Mouse (Mus musculus) MEL (cell line): ENCODE data around the gene Pik3ip1. TPM values are rescaled to one million over a fixed set of nuclear protein-coding genes. Genes with fewer than 3 reads are reported as not detected.

Experiments
- DNase-seq: peaks from one replicate; pipeline ENCODE4 v3.0.0; 2011; ENCODE audit warnings: low read depth, low spot score
- H3K27ac ChIP-seq: 2 replicates; pipeline ENCODE4 v1.5.1; 2012; ENCODE audit warnings: low read depth, mild to moderate bottlenecking, control low read depth, low read length, moderate library complexity; ENCODE audit not compliant: control insufficient read depth
- H3K27me3 ChIP-seq, 2 experiments: fragments of 150-350 bp in 1 of 2; sonication (generic) in 1 of 2; 2 replicates each; pipeline ENCODE4 v1.6.1; 2012; ENCODE audit warnings: low read length in 2 of 2, mild to moderate bottlenecking in 2 of 2, improper control_type of control experiment in 1 of 2, moderate library complexity in 1 of 2; ENCODE audit not compliant: insufficient read depth in 2 of 2, control insufficient read depth in 1 of 2
- H3K36me3 ChIP-seq, 2 experiments: 2 replicates each; pipeline ENCODE4 v1.6.1; 2012 to 2014; ENCODE audit warnings: low read length in 2 of 2, improper control_type of control experiment in 1 of 2, inconsistent platforms in 1 of 2, mild to moderate bottlenecking in 1 of 2; ENCODE audit not compliant: insufficient read depth in 2 of 2, control insufficient read depth in 1 of 2
- H3K4me1 ChIP-seq, 2 experiments: fragments of 150-350 bp in 1 of 2; sonication (generic) in 1 of 2; 2 replicates each; pipeline ENCODE4 v1.6.1; 2012; ENCODE audit warnings: low read length in 2 of 2, improper control_type of control experiment in 1 of 2, mild to moderate bottlenecking in 1 of 2; ENCODE audit not compliant: insufficient read depth in 2 of 2, control insufficient read depth in 1 of 2
- H3K4me3 ChIP-seq, 2 experiments: fragments of 150-350 bp in 1 of 2; sonication (generic) in 1 of 2; 2 replicates each; pipeline ENCODE4 v1.5.1; 2012; ENCODE audit warnings: low read depth in 2 of 2, low read length in 2 of 2, mild to moderate bottlenecking in 2 of 2, moderate library complexity in 2 of 2, control low read depth in 1 of 2, improper control_type of control experiment in 1 of 2; ENCODE audit not compliant: control insufficient read depth in 1 of 2, insufficient read depth in 1 of 2
- H3K79me2 ChIP-seq: 2 replicates; pipeline ENCODE4 v1.6.1; 2012; ENCODE audit warnings: mild to moderate bottlenecking, low read length, moderate library complexity; ENCODE audit not compliant: control insufficient read depth, poor library complexity, insufficient read depth
- H3K9ac ChIP-seq: 2 replicates; pipeline ENCODE4 v1.6.1; 2012; ENCODE audit warnings: low read depth, mild to moderate bottlenecking, control low read depth, low read length, moderate library complexity; ENCODE audit not compliant: control insufficient read depth, poor library complexity, severe bottlenecking
- H3K9me3 ChIP-seq: fragments of 150-350 bp; sonication (generic); replicated peaks from 2 replicates; pipeline ENCODE4 v1.6.1; 2012; ENCODE audit warnings: mild to moderate bottlenecking, low read length, improper control_type of control experiment, moderate library complexity; ENCODE audit not compliant: insufficient read depth
- BHLHE40 ChIP-seq: IDR thresholded peaks from 2 replicates; pipeline ENCODE4 v1.6.1; 2012; ENCODE audit warnings: low read depth, mild to moderate bottlenecking, inconsistent platforms, low read length, improper control_type of control experiment, borderline replicate concordance
- CTCF ChIP-seq, 3 experiments: IDR thresholded peaks in 2 of 3; conservative IDR thresholded peaks in 1 of 3; 2 replicates each; pipeline ENCODE4 v1.5.1; 2011 to 2012; ENCODE audit warnings: low read length in 3 of 3, low read depth in 2 of 3, mild to moderate bottlenecking in 2 of 3, improper control_type of control experiment in 1 of 3, inconsistent platforms in 1 of 3, mixed read lengths in 1 of 3, moderate library complexity in 1 of 3; ENCODE audit not compliant: control insufficient read depth in 1 of 3, insufficient read depth in 1 of 3, poor library complexity in 1 of 3, severe bottlenecking in 1 of 3
- E2F4 ChIP-seq: IDR thresholded peaks from 2 replicates; pipeline ENCODE4 v1.6.1; 2011; ENCODE audit warnings: low read depth, low read length, improper control_type of control experiment, borderline replicate concordance
- ELF1 ChIP-seq: IDR thresholded peaks from 2 replicates; pipeline ENCODE4 v1.6.1; 2014; ENCODE audit warnings: low read depth, mild to moderate bottlenecking, inconsistent platforms, low read length, improper control_type of control experiment, moderate library complexity
- EP300 ChIP-seq, 2 experiments: IDR thresholded peaks; 2 replicates each; pipeline ENCODE4 v1.6.1; 2011; ENCODE audit warnings: improper control_type of control experiment in 2 of 2, low read length in 2 of 2, low read depth in 1 of 2, mild to moderate bottlenecking in 1 of 2
- ETS1 ChIP-seq: IDR thresholded peaks from 2 replicates; pipeline ENCODE4 v1.6.1; 2012; ENCODE audit warnings: low read depth, mild to moderate bottlenecking, inconsistent platforms, low read length, improper control_type of control experiment, moderate library complexity
- GABPA ChIP-seq: IDR thresholded peaks from 2 replicates; pipeline ENCODE4 v1.6.1; 2012; ENCODE audit warnings: low read depth, mild to moderate bottlenecking, inconsistent platforms, low read length, improper control_type of control experiment, moderate library complexity
- HCFC1 ChIP-seq: IDR thresholded peaks from 2 replicates; pipeline ENCODE4 v1.6.1; 2012; ENCODE audit warnings: low read depth, mild to moderate bottlenecking, inconsistent platforms, low read length, improper control_type of control experiment, moderate library complexity
- MAX ChIP-seq: IDR thresholded peaks from 2 replicates; pipeline ENCODE4 v1.6.1; 2011; ENCODE audit warnings: low read length, improper control_type of control experiment
- MAZ ChIP-seq: IDR thresholded peaks from 2 replicates; pipeline ENCODE4 v1.6.1; 2012; ENCODE audit warnings: low read depth, mild to moderate bottlenecking, inconsistent platforms, low read length, improper control_type of control experiment
- MEF2A ChIP-seq: IDR thresholded peaks from 2 replicates; pipeline ENCODE4 v1.6.1; 2014; ENCODE audit warnings: low read depth, mild to moderate bottlenecking, inconsistent platforms, low read length, improper control_type of control experiment; ENCODE audit not compliant: poor library complexity, insufficient replicate concordance, severe bottlenecking; ENCODE audit errors: extremely low read depth
- MXI1 ChIP-seq: IDR thresholded peaks from 2 replicates; pipeline ENCODE4 v1.6.1; 2011; ENCODE audit warnings: mild to moderate bottlenecking, low read depth, low read length, improper control_type of control experiment
- MYC ChIP-seq: IDR thresholded peaks from 2 replicates; pipeline ENCODE4 v1.6.1; 2011; ENCODE audit warnings: low read depth, mild to moderate bottlenecking, low read length, improper control_type of control experiment, moderate library complexity
- NELFE ChIP-seq: IDR thresholded peaks from 2 replicates; pipeline ENCODE4 v1.6.1; 2011; ENCODE audit warnings: low read depth, low read length, improper control_type of control experiment
- NRF1 ChIP-seq: IDR thresholded peaks from 2 replicates; pipeline ENCODE4 v1.6.1; 2014; ENCODE audit warnings: low read depth, mild to moderate bottlenecking, inconsistent platforms, low read length, improper control_type of control experiment, moderate library complexity; ENCODE audit not compliant: poor library complexity, insufficient read depth, severe bottlenecking
- POLR2AphosphoS5 ChIP-seq: IDR thresholded peaks from 2 replicates; pipeline ENCODE4 v1.6.1; 2012; ENCODE audit warnings: low read depth, borderline replicate concordance, mild to moderate bottlenecking, inconsistent platforms, low read length, moderate library complexity, mixed read lengths
- SIN3A ChIP-seq: IDR thresholded peaks from 2 replicates; pipeline ENCODE4 v1.6.1; 2012; ENCODE audit warnings: low read length, improper control_type of control experiment, inconsistent platforms
- TAL1 ChIP-seq: IDR thresholded peaks from 2 replicates; pipeline ENCODE4 v1.6.1; 2012; ENCODE audit warnings: mild to moderate bottlenecking, inconsistent platforms, low read length, moderate library complexity, mixed read lengths
- TCF12 ChIP-seq: IDR thresholded peaks from 2 replicates; pipeline ENCODE4 v1.6.1; 2014; ENCODE audit warnings: low read depth, mild to moderate bottlenecking, inconsistent platforms, low read length, improper control_type of control experiment, moderate library complexity
- USF1 ChIP-seq: IDR thresholded peaks from 2 replicates; pipeline ENCODE4 v1.6.1; 2014; ENCODE audit warnings: low read depth, mild to moderate bottlenecking, inconsistent platforms, low read length, improper control_type of control experiment, moderate library complexity
- ZC3H11A ChIP-seq: IDR thresholded peaks from 2 replicates; pipeline ENCODE4 v1.6.1; 2012; ENCODE audit warnings: low read depth, mild to moderate bottlenecking, inconsistent platforms, low read length, improper control_type of control experiment
- ZKSCAN1 ChIP-seq: IDR thresholded peaks from 2 replicates; pipeline ENCODE4 v1.6.1; 2012; ENCODE audit warnings: low read depth, mild to moderate bottlenecking, inconsistent platforms, low read length, improper control_type of control experiment, moderate library complexity
- ZMIZ1 ChIP-seq: IDR thresholded peaks from 2 replicates; pipeline ENCODE4 v1.6.1; 2012; ENCODE audit warnings: low read depth, mild to moderate bottlenecking, inconsistent platforms, low read length, improper control_type of control experiment, moderate library complexity
- polyA plus RNA-seq, 2 experiments: library from polyadenylated mRNA; stranded (reverse) in 1 of 2; unstranded in 1 of 2; fragments of >175 nt in 1 of 2; fragments of >200 nt in 1 of 2; gene quantifications; 2 replicates each; pipeline versions ENCODE4 v1.2.1 to v1.2.4; 2012; ENCODE audit warnings: low replicate concordance in 2 of 2, low read depth in 1 of 2; ENCODE audit not compliant: insufficient read length in 2 of 2, insufficient read depth in 1 of 2, missing spikeins in 1 of 2
- total RNA-seq: library from RNA; depleted of rRNA; stranded (reverse); fragments of 300-350 nt; gene quantifications from 2 replicates; pipeline ENCODE4 v1.2.3, GENCODE M21; 2012

The Pik3ip1 gene
- total and polyA plus RNA-seq, 3 experiments = 1.7 to 2.7 TPM; not detected in 1

- TF ChIP-seq TAL1 = no peak
- TF ChIP-seq ZKSCAN1 = peak; percentile 60; the same call in 1 of the 2 replicates
- TF ChIP-seq MAZ = peak; percentile 62
These were observed 365 bp downstream of the Pik3ip1 start (continued) for GRCm38 (mm10) chr11:3330566-3330965.

GRCm38 (mm10) chr11:3330991-3331750 lies 970 bp downstream of the Pik3ip1 start:
- Histone ChIP-seq H3K27ac (peak overlapping the region; percentile 14), H3K4me3 (peak overlapping the region; percentile 61 to 67), H3K9me3 (no peaks in the 10 kb centered on the region), H3K36me3 (peaks cover 0 to 6% of the 10 kb centered on the region in 2 experiments; a peak in 2 of 4 replicates), H3K27me3 (no peaks in the 10 kb centered on the region), H3K9ac (peak overlapping the region; percentile 65), H3K79me2 (no peaks in the 10 kb centered on the region), H3K4me1 (peaks cover 8 to 14% of the 10 kb centered on the region in 2 experiments; a peak in 3 of 4 replicates)
- peak; percentile 59 for DNase-seq
- TF ChIP-seq TAL1 (no peak), ZC3H11A (no peak), CTCF (IDR thresholded peaks at IDR 0.05 in 2 of 3, conservative IDR thresholded peaks at IDR 0.05 in 1 of 3; ENCODE audit: control insufficient read depth in 1 of 3, insufficient read depth in 1 of 3, low read depth in 2 of 3, low read length in 3 of 3, poor library complexity in 1 of 3, severe bottlenecking in 1 of 3) (no peak), MXI1 (no peak), NELFE (no peak), POLR2AphosphoS5 (no peak), ELF1 (no peak), NRF1 (no peak), GABPA (no peak), MAZ (no peak), MAX (no peak; the same call in 1 of the 2 replicates), ETS1 (no peak)

GRCm38 (mm10) chr11:3331756-3332642 lies 1.8 kb downstream of the Pik3ip1 start:
- H3K27ac ChIP-seq = peak overlapping the region; percentile 48
- peak overlapping the region; percentile 65 for H3K9ac ChIP-seq
- no peaks in the 10 kb centered on the region for H3K9me3 ChIP-seq
- DNase-seq = peak; percentile 98
- H3K27me3 ChIP-seq = no peaks in the 10 kb centered on the region
- peak overlapping the region; percentile 61 to 67 for H3K4me3 ChIP-seq
- peaks cover 0 to 6% of the 10 kb centered on the region in 2 experiments; a peak in 2 of 4 replicates for H3K36me3 ChIP-seq
- peaks cover 8 to 14% of the 10 kb centered on the region in 2 experiments; a peak in 3 of 4 replicates for H3K4me1 ChIP-seq
- no peaks in the 10 kb centered on the region for H3K79me2 ChIP-seq
- TF ChIP-seq TCF12 (no peak), BHLHE40 (peak; percentile 99), MYC (peak; percentile 57; the same call in 1 of the 2 replicates), SIN3A (peak; percentile 96), NELFE (peak; percentile 49; the same call in 1 of the 2 replicates), EP300 (IDR thresholded peaks at IDR 0.05; ENCODE audit: low read depth in 1 of 2, low read length in 2 of 2) (no peak), TAL1 (no peak), ETS1 (peak; percentile 57; the same call in 1 of the 2 replicates), ELF1 (peak; percentile 31; the same call in 1 of the 2 replicates), E2F4 (no peak), MXI1 (peak; percentile 98), MEF2A (no peak), MAZ (0 out of 2 replicates have a peak, but pooled peaks have one; percentile 18), HCFC1 (peak; percentile 70), ZMIZ1 (no peak), USF1 (peak; percentile 67)
